Mouse (Mus musculus): ENCODE results near the gene Gm10378. TPM values are rescaled to one million over a fixed set of nuclear protein-coding genes. Genes with fewer than 3 reads are reported as not detected.
"Not testable (repeated sequence)": the region's sequence is repeated elsewhere in the genome, so short reads cannot be mapped to it uniquely, and the experiment has no call there.

Gene Gm10378
- not detected in 2 replicates for polyA plus RNA-seq (2014; fragmentation: Nextera tagmentation; extraction: Ambion mirVana)

GRCm38 (mm10) chr14:42655638-42656037 lies at the start of gene Gm10378:
TSS of gene Gm10378 (plus strand) at chr14:42655938.
- not testable (repeated sequence) for H3K27me3 ChIP-seq (replicated peaks; ENCODE audit: control insufficient read depth, insufficient read depth, low read length)

DNA sequence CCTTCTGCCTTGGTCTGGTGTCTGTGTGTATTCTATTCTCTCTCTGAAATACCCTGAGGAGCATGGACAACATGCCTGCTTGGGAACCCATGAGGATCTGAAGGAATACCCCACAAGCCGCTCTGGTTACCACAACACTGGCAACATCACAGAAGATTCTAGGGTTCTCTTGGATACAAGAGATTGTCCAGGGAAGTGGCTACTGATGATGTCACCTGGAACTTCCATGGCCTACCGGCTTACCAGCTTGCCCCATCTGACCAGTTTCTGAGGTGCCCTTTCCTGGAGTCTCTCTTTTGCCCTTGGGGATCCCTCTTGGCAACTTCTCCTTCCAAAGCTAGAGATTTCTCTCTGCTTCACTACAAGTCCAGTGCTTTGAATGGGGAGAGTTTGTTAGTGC lies 13.9 kb upstream of the Gm10378 start, which contains the start of gene Gm3633:
TSS of gene Gm3633 (minus strand) at position 101 of the 400 bp plus-strand sequence.
- H3K27ac ChIP-seq (ENCODE audit: low read depth, low read length); H3K9ac ChIP-seq (ENCODE audit: low read depth, low read length); H3K9me3 ChIP-seq (ENCODE audit: control insufficient read depth, low read length); ATAC-seq (replicated peaks; ENCODE audit: low FRiP score); H3K27me3 ChIP-seq (replicated peaks; ENCODE audit: control insufficient read depth, insufficient read depth, low read length); DNase-seq (ENCODE audit: low spot score); H3K4me1 ChIP-seq (replicated peaks; ENCODE audit: control insufficient read depth, insufficient read depth, low read length); H3K4me2 ChIP-seq; H3K36me3 ChIP-seq (ENCODE audit: control insufficient read depth, insufficient read depth, low read length); H3K4me3 ChIP-seq (ENCODE audit: low read depth, low read length): not testable (repeated sequence)
- no CpG with 5 or more reads among the region's 2 CpGs for WGBS

More at GRCm38 (mm10) chr14:42655638-42656037, at the start of gene Gm10378:
- not testable (repeated sequence) for H3K36me3 ChIP-seq (ENCODE audit: control insufficient read depth, insufficient read depth, low read length); ATAC-seq (replicated peaks; ENCODE audit: low FRiP score); H3K4me3 ChIP-seq (ENCODE audit: low read depth, low read length); H3K4me2 ChIP-seq; H3K9ac ChIP-seq (ENCODE audit: low read depth, low read length); H3K4me1 ChIP-seq (replicated peaks; ENCODE audit: control insufficient read depth, insufficient read depth, low read length); DNase-seq (ENCODE audit: low spot score); H3K27ac ChIP-seq (ENCODE audit: low read depth, low read length); H3K9me3 ChIP-seq (ENCODE audit: control insufficient read depth, low read length)
- WGBS, result no CpG with 5 or more reads among the region's 1 CpGs

Small RNA genes within 50 kb of the gene (microRNA-seq; reads per million reads assigned to microRNA genes)
- gene Gm23620 (ENCODE audit: borderline number of aligned reads), result not detected
- not detected for gene Gm25228 (ENCODE audit: borderline number of aligned reads)

Other genes starting within 250 kb of the Gm10378 start
- gene Gm8005, start 216.3 kb upstream of the Gm10378 start, polyA plus RNA-seq (2014; fragmentation: Nextera tagmentation; extraction: Ambion mirVana), result not detected in 2 replicates
- gene Gm8011, start 192.1 kb upstream of the Gm10378 start, polyA plus RNA-seq (2014; fragmentation: Nextera tagmentation; extraction: Ambion mirVana), result not detected in 2 replicates
- not detected in 2 replicates for gene Gm8020, start 153.6 kb upstream of the Gm10378 start, polyA plus RNA-seq (2014; fragmentation: Nextera tagmentation; extraction: Ambion mirVana)
- not detected in 2 replicates for gene Gm8024, start 131.7 kb upstream of the Gm10378 start, polyA plus RNA-seq (2014; fragmentation: Nextera tagmentation; extraction: Ambion mirVana)
- gene Gm17124, start 56.1 kb upstream of the Gm10378 start, polyA plus RNA-seq (2014; fragmentation: Nextera tagmentation; extraction: Ambion mirVana), result not detected in 2 replicates
- not detected in 2 replicates for gene Gm3633, start 14.0 kb upstream of the Gm10378 start, polyA plus RNA-seq (2014; fragmentation: Nextera tagmentation; extraction: Ambion mirVana)
- not detected in 2 replicates for gene Gm3015, start 112.9 kb downstream of the Gm10378 start, polyA plus RNA-seq (2014; fragmentation: Nextera tagmentation; extraction: Ambion mirVana)
- gene Gm10377, start 142.0 kb downstream of the Gm10378 start, polyA plus RNA-seq (2014; fragmentation: Nextera tagmentation; extraction: Ambion mirVana), result not detected in 2 replicates
- gene Gm21977, start 197.5 kb downstream of the Gm10378 start, polyA plus RNA-seq (2014; fragmentation: Nextera tagmentation; extraction: Ambion mirVana), result not detected in 2 replicates